13 mouse cellular contexts compared by ENCODE assay signal in genomic region chr7:120875540-120876388, GRCm38 (mm10). TPM values are rescaled to one million over a fixed set of nuclear protein-coding genes. Genes with fewer than 3 reads are reported as not detected.
A peak's percentile ranks its signal among the peaks of the same experiment; 100 is the strongest.
DNase-seq lines count a peak whose midpoint lies in the region; ATAC-seq and TF ChIP-seq lines count a peak whose summit lies in the region.
"Had no signal": no experiment of that assay in that cellular context is flagged by ENCODE, and none has a peak within 500 bp of the region (broad histone marks: within the 10 kb centered on the region; RNA-seq: fewer than 3 reads in every experiment).

No protein-coding gene starts in this region.

- peak overlapping the region; percentile 43; the same call in 1 of the 2 replicates for H3K9ac ChIP-seq in heart, embryonic 16.5 days (ENCODE audit: low read length)
- H3K9ac ChIP-seq in liver, embryonic 12.5 days: peak overlapping the region; percentile 73
- no peak overlapping the region for H3K9ac ChIP-seq in stomach, postnatal 0 days (ENCODE audit: low read length)
- H3K9ac ChIP-seq: hindbrain, embryonic 13.5 days; limb, embryonic 13.5 days had no signal

- no peak for ATAC-seq in heart, embryonic 16.5 days (replicated peaks; ENCODE audit: extremely low read depth, insufficient read depth, low FRiP score)
- peak; percentile 55 for ATAC-seq in liver, embryonic 12.5 days
- ATAC-seq in stomach, postnatal 0 days (ENCODE audit: low FRiP score, low TSS enrichment): peak; percentile 82
- ATAC-seq: CD4-positive, CD25-positive, alpha-beta regulatory T cell, adult 4 months had no signal

- no peaks in the 10 kb centered on the region for H3K9me3 ChIP-seq in heart, embryonic 16.5 days (replicated peaks; ENCODE audit: control insufficient read depth, low read length)
- H3K9me3 ChIP-seq in liver, embryonic 12.5 days (replicated peaks): no peaks in the 10 kb centered on the region
- no peaks in the 10 kb centered on the region for H3K9me3 ChIP-seq in stomach, postnatal 0 days (ENCODE audit: control insufficient read depth, low read length)
- H3K9me3 ChIP-seq: hindbrain, embryonic 13.5 days; limb, embryonic 13.5 days had no signal

- TF ChIP-seq CTCF in stomach, postnatal 0 days (IDR thresholded peaks at IDR 0.05; ENCODE audit: low read depth): peak; percentile 43
- no peak for TF ChIP-seq CTCF in left cerebral cortex, adult 2 months (IDR thresholded peaks at IDR 0.05)

- peaks cover 9% of the 10 kb centered on the region for H3K4me1 ChIP-seq in heart, embryonic 16.5 days (ENCODE audit: control insufficient read depth, insufficient read depth, low read length)
- H3K4me1 ChIP-seq in liver, embryonic 12.5 days: peaks cover 98% of the 10 kb centered on the region
- H3K4me1 ChIP-seq in stomach, postnatal 0 days (replicated peaks; ENCODE audit: control insufficient read depth, insufficient read depth): 0 out of 2 replicates have a peak, but pooled peaks cover 2% of the 10 kb centered on the region
- H3K4me1 ChIP-seq: limb, embryonic 13.5 days had no signal

- H3K27ac ChIP-seq in heart, embryonic 16.5 days (ENCODE audit: low read length): no peak overlapping the region
- peak overlapping the region; percentile 96 for H3K27ac ChIP-seq in liver, embryonic 12.5 days
- peak overlapping the region; percentile 82 for H3K27ac ChIP-seq in stomach, postnatal 0 days (replicated peaks)
- no peak overlapping the region for H3K27ac ChIP-seq in left cerebral cortex, adult 2 months
- H3K27ac ChIP-seq: hindbrain, embryonic 13.5 days; limb, embryonic 13.5 days had no signal

- no peak for DNase-seq in heart, adult 18-20 months
- peak; percentile 26 for DNase-seq in urinary bladder, postnatal 14 days (ENCODE audit: low spot score)
- DNase-seq in urinary bladder, postnatal 25 days (ENCODE audit: low spot score): no peak
- DNase-seq in stomach, postnatal 0 days (ENCODE audit: low spot score): peak; percentile 49
- no peak for DNase-seq in left cerebral cortex, adult 2 months (ENCODE audit: extremely low spot score in 1 of 2, low spot score in 2 of 2)
- no peak for DNase-seq in frontal cortex, postnatal 14 days (ENCODE audit: low spot score in 2 of 2)
- DNase-seq: cerebellum, adult 8-10 months; gastrocnemius, postnatal 25 days had no signal

- WGBS in heart, embryonic 16.5 days: 66% methylated on average over 3 of the region's 3 CpGs
- 40% methylated on average over 3 of the region's 3 CpGs for WGBS in liver, embryonic 12.5 days (ENCODE audit: insufficient replicate concordance)
- WGBS in stomach, postnatal 0 days: 44% methylated on average over 3 of the region's 3 CpGs

- H3K4me3 ChIP-seq in heart, embryonic 16.5 days (ENCODE audit: low read length): no peak overlapping the region
- H3K4me3 ChIP-seq in liver, embryonic 12.5 days: peak overlapping the region; percentile 34
- H3K4me3 ChIP-seq in stomach, postnatal 0 days (ENCODE audit: low read depth, low read length): no peak overlapping the region
- H3K4me3 ChIP-seq in left cerebral cortex, adult 2 months: no peak overlapping the region
- H3K4me3 ChIP-seq: hindbrain, embryonic 13.5 days; limb, embryonic 13.5 days had no signal

- no peak overlapping the region for H3K4me2 ChIP-seq in heart, embryonic 16.5 days (ENCODE audit: low read depth, low read length)
- peak overlapping the region; percentile 67 for H3K4me2 ChIP-seq in liver, embryonic 12.5 days
- no peak overlapping the region for H3K4me2 ChIP-seq in stomach, postnatal 0 days (replicated peaks; ENCODE audit: low read depth)
- H3K4me2 ChIP-seq: hindbrain, embryonic 13.5 days; limb, embryonic 13.5 days had no signal

- H3K36me3 ChIP-seq in heart, embryonic 16.5 days (ENCODE audit: control insufficient read depth, insufficient read depth): peaks cover 8% of the 10 kb centered on the region
- H3K36me3 ChIP-seq in liver, embryonic 12.5 days: peaks cover 76% of the 10 kb centered on the region
- peaks cover 4% of the 10 kb centered on the region; the same call in 1 of the 2 replicates for H3K36me3 ChIP-seq in stomach, postnatal 0 days (ENCODE audit: control insufficient read depth, insufficient read depth, low read length)

- H3K27me3 ChIP-seq in heart, embryonic 16.5 days (ENCODE audit: control insufficient read depth, insufficient read depth, low read length): no peaks in the 10 kb centered on the region
- no peaks in the 10 kb centered on the region for H3K27me3 ChIP-seq in liver, embryonic 12.5 days (replicated peaks)
- no peaks in the 10 kb centered on the region for H3K27me3 ChIP-seq in stomach, postnatal 0 days (ENCODE audit: control insufficient read depth, insufficient read depth, low read length)
- H3K27me3 ChIP-seq: hindbrain, embryonic 13.5 days; limb, embryonic 13.5 days had no signal

- intact Hi-C loops in left cerebral cortex, adult 2 months (cut with DNase I): no loop called here

- TF ChIP-seq EP300 in stomach, postnatal 0 days (optimal IDR thresholded peaks at IDR 0.05): no peak

RNA-seq across cellular contexts. Expression of gene Eef2k, which starts 33.1 kb away (rescaled TPM):
- 35.8 and 42.5 TPM in 2 replicates for polyA plus RNA-seq in heart, embryonic 16.5 days (2015; fragmentation: Nextera tagmentation; extraction: Ambion mirVana)
- total RNA-seq in heart, adult 18-20 months (2021): 10 to 100 TPM; 23.0 to 23.5 TPM
- 44.3 and 45.0 TPM in 2 replicates for polyA plus RNA-seq in liver, embryonic 12.5 days (2016; fragmentation: Nextera tagmentation; extraction: Ambion mirVana)
- 39.9 and 42.0 TPM in 2 replicates for polyA plus RNA-seq in stomach, postnatal 0 days (2015; fragmentation: Nextera tagmentation; extraction: Ambion mirVana)
- total RNA-seq in left cerebral cortex, adult 2 months (2021): 10 to 100 TPM; 34.1 to 34.4 TPM

RNA-seq across cellular contexts. Expression of gene Polr3e, which starts 41.8 kb away (rescaled TPM):
- polyA plus RNA-seq in heart, embryonic 16.5 days (2015; fragmentation: Nextera tagmentation; extraction: Ambion mirVana): 21.4 and 22.1 TPM in 2 replicates
- 1 to 10 TPM; 8.8 to 9.2 TPM for total RNA-seq in heart, adult 18-20 months (2021)
- 27.4 and 27.9 TPM in 2 replicates for polyA plus RNA-seq in liver, embryonic 12.5 days (2016; fragmentation: Nextera tagmentation; extraction: Ambion mirVana)
- 16.1 and 17.7 TPM in 2 replicates for polyA plus RNA-seq in stomach, postnatal 0 days (2015; fragmentation: Nextera tagmentation; extraction: Ambion mirVana)
- 10 to 100 TPM; 26.4 to 27.8 TPM for total RNA-seq in left cerebral cortex, adult 2 months (2021)

Comparison
In these comparisons a context has a peak if more than half of its experiments do, and no peak if none do; other contexts are left out.
1. DNase-seq: peak in urinary bladder, postnatal 14 days (single experiment) and stomach, postnatal 0 days (single experiment); none in heart, adult 18-20 months (0 of 2), urinary bladder, postnatal 25 days (single experiment), left cerebral cortex, adult 2 months (0 of 2) and frontal cortex, postnatal 14 days (0 of 2).
2. H3K27ac ChIP-seq: peak in liver, embryonic 12.5 days (single experiment) and stomach, postnatal 0 days (single experiment); none in heart, embryonic 16.5 days (single experiment) and left cerebral cortex, adult 2 months (single experiment).